Mouse (Mus musculus) stomach, postnatal 0 days (tissue): Measurements from ENCODE around the gene Gprc5c.

Experiments
- CTCF ChIP-seq: IDR thresholded peaks from 2 replicates; pipeline ENCODE4 v1.5.1; 2016; ENCODE audit warnings: antibody characterized with exemption, low read depth, mild to moderate bottlenecking, moderate library complexity
- EP300 ChIP-seq: optimal IDR thresholded peaks from 2 replicates; pipeline ENCODE3; 2016; ENCODE audit warnings: antibody characterized with exemption

- no peak for TF ChIP-seq EP300
- TF ChIP-seq CTCF = no peak
Measured at GRCm38 (mm10) chr11:114853174-114853838, 2.4 kb downstream of the Gprc5c start.
